Mouse (Mus musculus) E14TG2a.4 (cell line): ENCODE data around the gene Trim8.
A peak's percentile ranks its signal among the peaks of the same experiment; 100 is the strongest.

Experiments used
- H3K27me3 ChIP-seq: 2 replicates; pipeline ENCODE4 v1.6.1; 2014; ENCODE audit warnings: low read length, control low read depth; ENCODE audit not compliant: insufficient read depth
- H3K36me3 ChIP-seq: 2 replicates; pipeline ENCODE4 v1.6.1; 2014; ENCODE audit warnings: low read length, control low read depth; ENCODE audit not compliant: insufficient read depth
- H3K4me1 ChIP-seq: replicated peaks from 2 replicates; pipeline ENCODE4 v1.6.1; 2014; ENCODE audit warnings: low read depth, low read length, control low read depth
- H3K4me3 ChIP-seq: replicated peaks from 2 replicates; pipeline ENCODE4 v1.5.1; 2014; ENCODE audit warnings: mild to moderate bottlenecking, low read length
- H3K9me3 ChIP-seq: 2 replicates; pipeline ENCODE4 v1.6.1; 2014; ENCODE audit warnings: low read length, control low read depth
- CTCF ChIP-seq: conservative IDR thresholded peaks from 2 replicates; pipeline ENCODE4 v1.5.1; 2014; ENCODE audit warnings: low read length
- NANOG ChIP-seq: IDR thresholded peaks from 2 replicates; pipeline ENCODE4 v1.6.1; 2014; ENCODE audit warnings: borderline replicate concordance, low read length, mixed read lengths
- POU5F1 ChIP-seq: IDR thresholded peaks from 2 replicates; pipeline ENCODE4 v1.6.1; 2014; ENCODE audit warnings: low read length, borderline replicate concordance

Gene Trim8

GRCm38 (mm10) chr19:46521698-46522097, 20.2 kb downstream of the Trim8 start:
- Histone ChIP-seq H3K27me3 (no peaks in the 10 kb centered on the region), H3K9me3 (no peaks in the 10 kb centered on the region), H3K4me3 (no peak overlapping the region), H3K4me1 (peaks cover 93% of the 10 kb centered on the region), H3K36me3 (peaks cover 7% of the 10 kb centered on the region)
- TF ChIP-seq POU5F1 (no peak), CTCF (no peak), NANOG (no peak)

- Histone ChIP-seq H3K27me3 (no peaks in the 10 kb centered on the region), H3K9me3 (no peaks in the 10 kb centered on the region), H3K36me3 (0 out of 2 replicates have a peak, but pooled peaks cover under 1% of the 10 kb centered on the region), H3K4me3 (0 out of 2 replicates have a peak overlapping the region, but pooled peaks have one; percentile 18), H3K4me1 (peaks cover 93% of the 10 kb centered on the region)
- TF ChIP-seq POU5F1 (no peak), CTCF (no peak), NANOG (no peak)
Measured at GRCm38 (mm10) chr19:46522433-46523044, 21.0 kb downstream of the Trim8 start.

- H3K4me1 ChIP-seq, result peaks cover 94% of the 10 kb centered on the region
Measured at GRCm38 (mm10) chr19:46523131-46523479, 21.6 kb downstream of the Trim8 start.

GRCm38 (mm10) chr19:46523480-46524151, 22.1 kb downstream of the Trim8 start:
- peaks cover 95% of the 10 kb centered on the region for H3K4me1 ChIP-seq
- no peaks in the 10 kb centered on the region for H3K27me3 ChIP-seq
- no peaks in the 10 kb centered on the region for H3K9me3 ChIP-seq
- peak overlapping the region; percentile 72 for H3K4me3 ChIP-seq
- no peak for TF ChIP-seq POU5F1
- H3K36me3 ChIP-seq, result no peaks in the 10 kb centered on the region

More at GRCm38 (mm10) chr19:46523131-46523479, 21.6 kb downstream of the Trim8 start:
- H3K4me3 ChIP-seq, result peak overlapping the region; percentile 72
- H3K36me3 ChIP-seq, result no peaks in the 10 kb centered on the region
- H3K9me3 ChIP-seq, result no peaks in the 10 kb centered on the region
- H3K27me3 ChIP-seq, result no peaks in the 10 kb centered on the region
- TF ChIP-seq NANOG (no peak), CTCF (no peak), POU5F1 (no peak)

- H3K4me1 ChIP-seq, result peaks cover 95% of the 10 kb centered on the region
- H3K4me3 ChIP-seq, result peak overlapping the region; percentile 72
- H3K36me3 ChIP-seq, result no peaks in the 10 kb centered on the region
- H3K9me3 ChIP-seq, result no peaks in the 10 kb centered on the region
- no peaks in the 10 kb centered on the region for H3K27me3 ChIP-seq
- TF ChIP-seq NANOG (no peak), POU5F1 (no peak), CTCF (no peak)
Measured at GRCm38 (mm10) chr19:46524152-46524544, 22.6 kb downstream of the Trim8 start.

GRCm38 (mm10) chr19:46524601-46525321, 23.3 kb downstream of the Trim8 start:
- Histone ChIP-seq H3K36me3 (no peaks in the 10 kb centered on the region), H3K27me3 (no peaks in the 10 kb centered on the region), H3K4me1 (peaks cover 95% of the 10 kb centered on the region), H3K9me3 (no peaks in the 10 kb centered on the region), H3K4me3 (peak overlapping the region; percentile 72)
- TF ChIP-seq POU5F1, result no peak
- TF ChIP-seq NANOG, result no peak
- TF ChIP-seq CTCF, result no peak; the same call in 1 of the 2 replicates

- 0 out of 2 replicates have a peak, but pooled peaks cover 4% of the 10 kb centered on the region for H3K27me3 ChIP-seq
- peaks cover 98% of the 10 kb centered on the region for H3K4me1 ChIP-seq
- TF ChIP-seq CTCF, result no peak
- no peak for TF ChIP-seq NANOG
- no peak for TF ChIP-seq POU5F1
- no peaks in the 10 kb centered on the region for H3K36me3 ChIP-seq
- H3K9me3 ChIP-seq, result no peaks in the 10 kb centered on the region
- H3K4me3 ChIP-seq, result no peak overlapping the region
Measured at GRCm38 (mm10) chr19:46525691-46526631, 24.5 kb downstream of the Trim8 start.
